Mouse (Mus musculus): ENCODE measurements at regions not wholly inside any gene's neighbourhood (a gene's known extent, or its start where the extent isn't known, plus 50 kb on each side); places are given as distances from the start of the nearest gene placed in this dataset.

DNA sequence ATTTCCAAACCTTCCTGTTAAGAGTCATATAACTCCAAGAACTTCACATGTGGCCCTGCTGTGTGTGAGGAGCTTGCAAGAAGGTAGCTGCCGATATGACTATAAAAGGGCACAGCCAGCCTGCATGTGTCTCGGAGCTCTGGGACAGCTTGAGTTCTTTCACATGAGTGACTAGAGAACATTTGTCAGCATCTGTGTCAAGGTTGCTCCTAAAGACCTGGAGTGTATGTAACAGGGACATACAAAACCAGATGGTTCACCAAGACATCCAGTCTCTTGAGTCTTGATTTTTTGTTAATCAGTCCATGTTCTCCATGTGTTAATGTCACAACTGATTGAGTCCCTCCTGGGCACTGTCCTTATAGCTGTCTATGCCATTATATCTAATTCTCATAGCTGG is 126.2 kb upstream of the Pcsk2 start:
- no peak for DNase-seq (ENCODE audit: low spot score)

DNA sequence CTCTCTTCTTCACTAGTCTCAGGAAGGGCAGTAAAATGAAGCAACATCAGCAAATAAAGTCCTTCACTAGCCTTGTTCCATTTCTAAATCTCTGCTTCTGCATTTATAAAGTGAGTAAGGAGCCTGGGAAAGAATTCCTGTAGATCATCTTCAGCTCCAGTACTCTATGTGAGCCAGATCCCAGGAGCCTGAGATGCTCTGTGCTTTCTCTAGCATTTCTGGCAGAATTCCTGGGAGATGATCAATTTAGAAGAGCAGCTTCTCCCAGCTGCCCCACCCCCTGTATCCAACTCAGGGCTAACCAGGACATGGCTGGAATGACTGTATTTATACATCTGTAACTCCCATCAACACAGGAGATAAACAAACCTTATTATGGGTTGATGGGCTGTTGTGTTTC is 95.3 kb upstream of the Pcsk2 start:
- peak; percentile 9 for DNase-seq (ENCODE audit: low spot score)

- DNase-seq (ENCODE audit: low spot score): peak; percentile 16
Observed at GRCm38 (mm10) chr2:143451256-143451655, 94.7 kb upstream of the Pcsk2 start.

GRCm38 (mm10) chr2:143451661-143452060 is 94.3 kb upstream of the Pcsk2 start:
- no peak for DNase-seq (ENCODE audit: low spot score)

DNA sequence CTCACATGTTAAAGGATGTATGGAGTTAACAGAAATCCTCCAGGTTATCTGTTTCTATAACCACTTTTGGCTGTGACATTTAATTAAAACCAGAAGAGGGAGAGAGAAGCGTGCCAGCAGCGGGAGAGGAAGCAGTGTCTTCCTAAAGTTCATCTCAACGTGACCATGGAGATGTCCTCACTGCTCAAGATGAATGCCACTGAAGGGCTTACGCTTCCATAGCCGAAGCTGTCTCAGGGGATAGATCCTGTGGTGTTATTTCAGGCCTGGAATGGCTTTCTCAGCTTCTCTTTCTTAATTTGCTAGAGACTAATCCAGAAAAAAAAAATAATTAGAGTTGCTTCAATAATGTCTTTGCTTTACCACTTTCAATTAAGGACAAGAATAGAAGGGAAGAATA is 78.0 kb upstream of the Pcsk2 start:
- DNase-seq (ENCODE audit: low spot score): no peak

DNA sequence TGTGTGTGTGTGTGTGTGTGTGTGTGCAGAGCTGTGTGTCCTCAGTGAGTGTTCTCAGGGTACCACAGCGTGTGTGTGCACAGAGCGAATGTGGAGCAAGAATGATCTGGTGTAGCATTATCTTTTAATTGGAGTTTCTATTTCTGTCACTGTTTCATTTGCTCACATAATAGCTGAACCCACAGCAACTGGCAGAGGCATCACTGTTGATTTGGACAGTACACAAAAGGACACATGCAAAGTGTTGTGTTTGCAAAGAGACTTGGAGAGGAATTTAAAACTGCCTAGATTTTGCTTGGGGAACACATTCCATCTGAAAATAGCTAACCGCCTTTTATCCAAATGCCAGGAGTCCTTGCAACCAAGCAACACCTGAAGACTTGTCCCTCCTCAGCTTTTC is 74.6 kb upstream of the Pcsk2 start:
- DNase-seq (ENCODE audit: low spot score): peak; percentile 46

DNA sequence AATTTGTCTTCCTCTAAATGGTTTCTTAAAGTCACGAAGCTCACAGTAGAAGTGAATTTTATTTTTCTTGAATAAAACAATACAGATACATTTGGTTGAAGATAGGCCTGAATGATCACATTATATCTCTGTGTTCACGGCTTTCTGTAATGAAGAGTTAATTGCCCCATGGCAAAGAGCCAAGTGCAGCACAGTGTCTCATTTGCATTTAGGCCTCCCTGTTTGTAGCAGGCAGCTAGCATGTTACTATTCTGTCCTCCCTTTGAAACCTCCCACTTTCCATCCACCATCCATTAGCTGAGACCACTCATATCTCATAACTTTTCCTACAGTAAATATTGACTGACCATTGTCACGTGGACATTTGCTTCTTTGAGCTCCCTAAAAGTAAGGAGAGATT is 55.1 kb upstream of the Pcsk2 start:
- no peak for DNase-seq (ENCODE audit: low spot score)

Measured in layer of hippocampus, adult 11-12 months (tissue).